Mouse (Mus musculus) limb, embryonic 10.5 days (tissue): Measurements from ENCODE around the gene Rpl7l1. TPM values are rescaled to one million over a fixed set of nuclear protein-coding genes. Genes with fewer than 3 reads are reported as not detected.
"Not testable (repeated sequence)": the region's sequence is repeated elsewhere in the genome, so short reads cannot be mapped to it uniquely, and the experiment has no call there.

ENCODE experiments used
- DNase-seq: peaks from one replicate; pipeline ENCODE4 v3.0.0-alpha.2; 2017; ENCODE audit warnings: low spot score
- H3K27ac ChIP-seq: fragments of 300-500 bp; sonication (generic); 2 replicates; pipeline ENCODE4 v1.5.1; 2016; ENCODE audit warnings: mild to moderate bottlenecking
- H3K27me3 ChIP-seq: fragments of 300-500 bp; sonication (generic); 2 replicates; pipeline ENCODE4 v1.6.1; 2016; ENCODE audit warnings: low read depth, mild to moderate bottlenecking; ENCODE audit not compliant: poor library complexity, severe bottlenecking
- H3K36me3 ChIP-seq: fragments of 300-500 bp; sonication (generic); 2 replicates; pipeline ENCODE4 v1.6.1; 2016; ENCODE audit warnings: mild to moderate bottlenecking, moderate library complexity
- H3K4me1 ChIP-seq: fragments of 300-500 bp; sonication (generic); 2 replicates; pipeline ENCODE4 v1.6.1; 2016
- H3K4me3 ChIP-seq: fragments of 300-500 bp; sonication (generic); 2 replicates; pipeline ENCODE4 v1.5.1; 2016; ENCODE audit warnings: mild to moderate bottlenecking, moderate library complexity
- H3K9me3 ChIP-seq: fragments of 300-500 bp; sonication (generic); replicated peaks from 2 replicates; pipeline ENCODE4 v1.6.1; 2016; ENCODE audit warnings: mild to moderate bottlenecking
- WGBS: fragments of 180-500 bp; shearing (Covaris S2); methylation state at CpG from one replicate; pipeline ENCODE4 v1.1.7; 2016; 5-methylcytosine and 5-hydroxymethylcytosine counted together
- polyA plus RNA-seq: library from polyadenylated mRNA; unstranded; fragments of >200 nt; fragmentation: Nextera tagmentation; extraction: Ambion mirVana; gene quantifications from 2 replicates; pipeline ENCODE4 v1.2.1, GENCODE M21; 2016

The Rpl7l1 gene
- polyA plus RNA-seq, 1 experiment from 2014 or later, result 224 TPM

- H3K27ac ChIP-seq, result peak overlapping the region; percentile 87
- 9% methylated on average over 20 of the region's 20 CpGs for WGBS
- DNase-seq, result peak; percentile 40
Observed at GRCm38 (mm10) chr17:46773278-46774130, 9.0 kb downstream of the Rpl7l1 start.

DNA sequence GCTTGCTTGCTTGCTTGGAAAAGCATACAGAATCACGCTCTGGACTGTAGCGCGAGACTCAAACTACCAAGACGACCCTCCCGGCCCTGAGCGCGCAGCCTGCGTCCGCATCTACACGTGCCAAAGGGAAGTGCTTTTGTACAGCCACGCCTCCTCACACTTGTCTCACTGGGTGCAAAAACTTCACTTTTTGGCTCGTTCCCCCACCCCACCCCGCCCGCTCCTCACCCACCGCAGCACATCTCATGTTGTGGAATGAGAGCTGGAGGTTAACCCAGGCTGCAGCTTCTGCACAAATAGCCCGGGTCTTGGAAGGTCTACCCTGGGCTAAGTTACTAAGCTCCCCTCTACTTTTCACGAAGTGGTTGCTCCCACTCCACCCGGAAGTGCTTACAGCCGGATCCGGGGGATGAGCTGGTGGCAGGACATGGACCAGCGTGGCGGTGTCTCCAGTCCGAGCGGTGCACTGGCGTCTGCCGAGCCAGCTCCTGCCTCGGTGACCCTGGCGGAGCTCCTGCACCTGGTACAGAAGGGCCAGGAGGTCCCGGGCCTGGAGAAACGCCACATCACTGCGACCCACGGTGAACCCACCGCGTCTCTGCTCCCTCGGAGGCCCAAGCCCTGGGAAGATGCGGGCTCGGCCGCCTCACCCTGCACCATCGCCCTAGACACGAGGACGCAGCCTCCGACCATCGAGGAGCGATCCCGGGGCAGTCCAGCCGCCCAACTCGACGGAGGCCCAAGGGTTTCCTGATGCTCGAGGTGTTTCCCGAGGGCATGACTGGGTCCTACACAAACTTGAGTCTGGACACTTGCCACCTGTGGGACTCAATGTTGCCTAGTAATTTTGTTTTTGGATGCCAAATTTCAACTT is 9.8 kb downstream of the Rpl7l1 start, which contains the start of gene 2310039H08Rik:
Gene 2310039H08Rik (plus strand): TSS at position 232 of the 874 bp plus-strand sequence.
- under 1% methylated on average over 50 of the region's 50 CpGs for WGBS
- Histone ChIP-seq H3K27ac (peak within 1 kb of the TSS; percentile 87), H3K36me3 (peaks cover 37% of the 10 kb centered on the region), H3K27me3 (no peaks in the 10 kb centered on the region), H3K4me3 (peak within 1 kb of the TSS; percentile 84), H3K9me3 (no peaks in the 10 kb centered on the region), H3K4me1 (peaks cover 35% of the 10 kb centered on the region)
- DNase-seq, result peak; percentile 87

More at GRCm38 (mm10) chr17:46773278-46774130, 9.0 kb downstream of the Rpl7l1 start:
- Histone ChIP-seq H3K27me3 (no peaks in the 10 kb centered on the region), H3K4me1 (peaks cover 27% of the 10 kb centered on the region), H3K4me3 (peak overlapping the region; percentile 84), H3K36me3 (peaks cover 45% of the 10 kb centered on the region), H3K9me3 (no peaks in the 10 kb centered on the region)

- H3K9me3 ChIP-seq, result no peaks in the 10 kb centered on the region
- 11% methylated on average over 5 of the region's 5 CpGs for WGBS
- H3K27me3 ChIP-seq, result no peaks in the 10 kb centered on the region
- H3K27ac ChIP-seq, result peak overlapping the region; percentile 87
- peak overlapping the region; percentile 84 for H3K4me3 ChIP-seq
- no peak for DNase-seq
- H3K36me3 ChIP-seq, result peaks cover 31% of the 10 kb centered on the region
- H3K4me1 ChIP-seq, result peaks cover 36% of the 10 kb centered on the region
Observed at GRCm38 (mm10) chr17:46772038-46772403, 10.5 kb downstream of the Rpl7l1 start.

DNA sequence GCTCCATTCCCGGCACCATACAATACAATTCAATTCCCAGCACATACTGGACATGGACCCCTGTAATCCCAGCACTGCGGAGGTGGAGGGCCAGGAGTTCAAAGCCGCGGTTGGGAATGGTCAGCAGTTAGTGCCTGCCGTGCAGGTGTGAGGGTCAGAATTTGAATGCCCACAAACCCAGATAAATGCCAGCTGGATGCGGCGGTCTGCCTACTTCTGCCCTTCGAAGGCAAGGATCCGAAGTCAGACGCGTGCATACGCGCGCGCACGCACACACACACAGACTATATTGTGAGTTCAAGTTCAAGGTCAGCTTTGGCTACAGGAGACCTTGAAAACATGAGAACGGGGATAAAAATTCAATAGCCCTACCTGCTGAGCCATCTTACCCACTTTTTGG is 10.9 kb downstream of the Rpl7l1 start:
- Histone ChIP-seq H3K27ac (peak overlapping the region; percentile 87; the same call in 1 of the 2 replicates), H3K4me1 (peaks cover 36% of the 10 kb centered on the region), H3K9me3 (no peaks in the 10 kb centered on the region), H3K27me3 (no peaks in the 10 kb centered on the region), H3K36me3 (peaks cover 27% of the 10 kb centered on the region), H3K4me3 (peak overlapping the region; percentile 84)
- DNase-seq, result no peak
- 62% methylated on average over 17 of the region's 17 CpGs for WGBS

GRCm38 (mm10) chr17:46771025-46771424 is 11.4 kb downstream of the Rpl7l1 start:
- H3K36me3 ChIP-seq, result peaks cover 21% of the 10 kb centered on the region

GRCm38 (mm10) chr17:46770546-46770945 is 11.9 kb downstream of the Rpl7l1 start:
- Histone ChIP-seq H3K4me1 (peaks cover 36% of the 10 kb centered on the region), H3K27ac (no peak overlapping the region), H3K36me3 (peaks cover 17% of the 10 kb centered on the region), H3K27me3 (no peaks in the 10 kb centered on the region), H3K4me3 (no peak overlapping the region), H3K9me3 (no peaks in the 10 kb centered on the region)
- no peak for DNase-seq
- WGBS, result 92% methylated on average over 11 of the region's 11 CpGs

More at GRCm38 (mm10) chr17:46771025-46771424, 11.4 kb downstream of the Rpl7l1 start:
- Histone ChIP-seq H3K4me1 (peaks cover 36% of the 10 kb centered on the region), H3K9me3 (no peaks in the 10 kb centered on the region), H3K27ac (no peak overlapping the region), H3K27me3 (no peaks in the 10 kb centered on the region), H3K4me3 (no peak overlapping the region)
- DNase-seq, result no peak
- WGBS, result 88% methylated on average over 4 of the region's 4 CpGs

GRCm38 (mm10) chr17:46767868-46768267 is 14.6 kb downstream of the Rpl7l1 start:
- H3K27me3 ChIP-seq, result no peaks in the 10 kb centered on the region
- no peaks in the 10 kb centered on the region for H3K9me3 ChIP-seq
- H3K36me3 ChIP-seq, result no peaks in the 10 kb centered on the region
- H3K27ac ChIP-seq, result peak overlapping the region; percentile 56
- peaks cover 24% of the 10 kb centered on the region for H3K4me1 ChIP-seq
- 48% methylated on average over 8 of the region's 8 CpGs for WGBS
- no peak for DNase-seq
- no peak overlapping the region for H3K4me3 ChIP-seq

DNA sequence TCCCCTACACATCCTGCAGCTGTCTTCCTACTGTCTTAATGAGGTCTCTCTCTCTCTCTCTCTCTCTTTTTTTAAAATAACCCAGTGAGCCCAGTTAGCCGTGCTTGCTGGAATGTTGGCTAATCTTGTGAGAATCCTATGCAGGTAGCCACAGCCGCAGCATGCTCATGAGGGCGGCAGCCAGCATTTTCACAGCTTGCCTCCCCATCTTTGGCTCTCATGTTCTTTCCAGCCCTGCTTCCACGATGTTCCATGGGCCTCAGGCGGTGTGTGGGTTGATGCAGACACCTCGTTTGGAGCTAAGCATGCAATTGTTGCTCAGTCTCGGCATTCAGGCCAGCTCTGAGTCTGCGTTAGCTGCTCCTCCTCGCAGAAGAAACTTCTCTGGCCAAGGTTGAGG is 17.6 kb downstream of the Rpl7l1 start:
- H3K9me3 ChIP-seq, DNase-seq, H3K36me3 ChIP-seq, H3K4me3 ChIP-seq, H3K27me3 ChIP-seq, H3K27ac ChIP-seq: not testable (repeated sequence)
- 71% methylated on average over 9 of the region's 9 CpGs for WGBS
- peaks cover 15% of the 10 kb centered on the region for H3K4me1 ChIP-seq

DNA sequence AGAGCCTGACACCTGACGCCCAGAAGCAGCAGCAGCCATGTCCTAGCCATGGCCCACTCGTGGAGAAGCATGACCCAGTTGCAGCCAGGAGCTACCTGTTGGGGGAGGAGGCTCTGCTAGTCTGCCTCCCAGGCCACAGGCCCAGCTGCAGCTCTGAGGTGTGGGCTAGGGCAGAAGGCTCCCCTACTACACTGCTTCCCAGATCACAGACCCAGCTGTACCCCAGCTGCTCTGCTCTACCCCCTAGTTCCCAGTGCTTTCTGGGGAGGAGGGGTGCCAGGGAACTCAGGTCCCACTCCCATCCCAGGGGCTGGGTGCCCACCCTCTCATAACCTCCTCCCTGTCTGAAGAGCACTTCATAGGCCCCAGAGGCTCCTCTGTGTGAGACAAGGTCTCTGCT is 18.9 kb downstream of the Rpl7l1 start, which contains the start of gene Ptcra:
Gene Ptcra (minus strand): TSS at position 169 of the 400 bp plus-strand sequence.
- H3K27ac ChIP-seq, result no peak within 1 kb of the TSS
- H3K27me3 ChIP-seq, result no peaks in the 10 kb centered on the region
- WGBS, result 48% methylated on average over 2 of the region's 2 CpGs
- H3K36me3 ChIP-seq, result no peaks in the 10 kb centered on the region
- DNase-seq, result no peak
- H3K9me3 ChIP-seq, result no peaks in the 10 kb centered on the region
- H3K4me3 ChIP-seq, result no peak within 1 kb of the TSS
- peaks cover 9% of the 10 kb centered on the region for H3K4me1 ChIP-seq

- Histone ChIP-seq H3K4me1 (peaks cover 15% of the 10 kb centered on the region), H3K36me3 (no peaks in the 10 kb centered on the region), H3K27ac (no peak overlapping the region), H3K4me3 (no peak overlapping the region), H3K27me3 (no peaks in the 10 kb centered on the region), H3K9me3 (no peaks in the 10 kb centered on the region)
- DNase-seq, result no peak
- 88% methylated on average over 12 of the region's 12 CpGs for WGBS
Observed at GRCm38 (mm10) chr17:46758753-46759152, 23.7 kb downstream of the Rpl7l1 start.

- DNase-seq, result peak; percentile 99
- no peaks in the 10 kb centered on the region for H3K9me3 ChIP-seq
- H3K4me1 ChIP-seq, result peaks cover 25% of the 10 kb centered on the region
- H3K4me3 ChIP-seq, result peak within 1 kb of the TSS; percentile 82
- no peaks in the 10 kb centered on the region for H3K27me3 ChIP-seq
- peak within 1 kb of the TSS; percentile 90 for H3K27ac ChIP-seq
- peaks cover 23% of the 10 kb centered on the region for H3K36me3 ChIP-seq
- under 1% methylated on average over 58 of the region's 58 CpGs for WGBS
Observed at GRCm38 (mm10) chr17:46751794-46752556, 30.5 kb downstream of the Rpl7l1 start, which contains the start of gene Cnpy3. Cnpy3 (minus strand) TSS chr17:46752214.
